Mouse (Mus musculus): Measurements from ENCODE around the gene Med17.
"Not testable (repeated sequence)": the region's sequence is repeated elsewhere in the genome, so short reads cannot be mapped to it uniquely, and the experiment has no call there.

The Med17 gene

DNA sequence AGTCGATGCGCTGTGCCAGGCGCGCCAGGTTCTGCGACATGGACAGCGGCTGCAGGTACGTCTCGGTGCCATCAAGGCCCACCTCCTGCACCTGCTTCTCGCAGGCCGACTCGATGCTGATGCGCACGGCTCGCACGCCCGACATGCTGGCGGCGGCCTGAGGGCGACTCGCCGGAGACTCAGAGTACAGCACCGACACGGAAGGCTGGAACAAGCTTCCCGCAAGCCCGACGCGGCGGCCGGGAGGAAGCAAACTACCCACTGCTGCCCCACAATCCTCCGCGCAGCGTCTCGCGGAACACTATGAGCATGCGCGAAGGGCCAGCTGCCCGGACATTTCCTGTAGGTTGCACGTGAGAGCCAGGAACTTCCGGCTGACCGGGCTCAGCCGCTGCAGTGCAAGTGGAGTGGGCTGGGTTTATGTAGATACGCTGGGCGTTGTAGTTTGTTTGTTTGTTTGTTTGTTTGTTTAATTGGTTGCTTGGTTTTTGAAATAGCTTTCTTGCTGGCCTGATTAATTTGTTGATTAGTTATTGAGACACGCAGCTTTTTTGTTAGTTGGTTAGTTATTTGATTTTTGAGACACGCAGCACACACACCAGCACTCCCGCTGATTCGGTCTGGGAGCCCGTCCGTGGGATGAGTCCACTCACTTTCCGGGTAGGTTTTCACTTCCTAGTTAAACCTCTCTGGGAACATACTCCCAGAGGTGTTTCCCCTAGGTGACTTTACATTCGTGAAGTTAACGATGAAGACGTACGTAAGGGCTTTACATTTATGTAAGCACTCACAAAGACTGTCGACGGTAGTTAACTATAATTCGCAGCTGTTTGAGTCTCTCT is at the start of gene Med17:
TSS of gene Med17 (minus strand) at position 283 of the 842 bp plus-strand sequence.
- peak; percentile 94 for DNase-seq (ENCODE audit: low spot score)

DNA sequence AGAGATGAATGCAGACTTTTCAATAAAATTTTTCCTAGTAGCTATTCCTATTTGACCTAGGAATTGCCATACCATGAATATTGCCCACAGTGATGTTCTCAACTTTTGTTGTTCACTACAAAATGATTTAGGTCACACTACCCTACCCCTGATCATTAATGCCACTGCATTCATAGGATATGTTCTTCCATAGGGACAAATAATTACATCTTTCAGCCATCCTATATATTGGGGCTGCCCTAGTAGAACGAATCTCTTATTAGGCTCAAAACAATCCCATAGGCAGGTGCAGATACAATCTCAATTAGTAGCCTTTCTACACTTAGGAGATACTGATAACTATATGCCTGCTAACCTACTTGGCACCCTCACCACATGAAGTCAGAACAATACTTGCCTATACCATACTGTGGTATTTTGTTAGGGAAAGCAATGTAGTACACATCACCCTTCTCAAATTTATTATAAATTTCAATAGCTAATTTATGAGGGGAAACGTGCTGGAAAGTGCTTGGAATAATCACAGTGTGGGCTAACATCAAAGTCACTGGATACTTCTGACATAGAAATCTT is 38.5 kb upstream of the Med17 start:
- no peak for DNase-seq (ENCODE audit: low spot score)

GRCm38 (mm10) chr9:15317223-15318169 is 37.8 kb upstream of the Med17 start:
- DNase-seq (ENCODE audit: low spot score), result no peak

DNA sequence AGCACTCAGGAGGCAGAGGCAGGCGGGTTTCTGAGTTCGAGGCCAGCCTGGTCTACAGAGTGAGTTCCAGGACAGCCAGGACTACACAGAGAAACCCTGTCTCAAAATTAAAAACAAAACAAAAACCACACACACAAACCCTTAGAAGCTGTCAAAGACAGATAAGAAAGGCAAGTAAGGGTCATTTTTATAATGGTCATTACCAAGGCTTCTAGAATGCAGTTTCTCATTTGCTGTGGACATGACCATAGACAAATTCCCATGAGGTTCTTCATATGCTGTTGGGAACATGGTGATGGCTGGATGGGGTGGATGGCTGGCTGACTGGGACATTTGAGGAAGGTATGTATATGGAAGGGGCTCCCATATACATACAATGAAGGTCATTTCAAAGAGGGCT is 36.6 kb upstream of the Med17 start:
- not testable (repeated sequence) for DNase-seq (ENCODE audit: low spot score)

DNA sequence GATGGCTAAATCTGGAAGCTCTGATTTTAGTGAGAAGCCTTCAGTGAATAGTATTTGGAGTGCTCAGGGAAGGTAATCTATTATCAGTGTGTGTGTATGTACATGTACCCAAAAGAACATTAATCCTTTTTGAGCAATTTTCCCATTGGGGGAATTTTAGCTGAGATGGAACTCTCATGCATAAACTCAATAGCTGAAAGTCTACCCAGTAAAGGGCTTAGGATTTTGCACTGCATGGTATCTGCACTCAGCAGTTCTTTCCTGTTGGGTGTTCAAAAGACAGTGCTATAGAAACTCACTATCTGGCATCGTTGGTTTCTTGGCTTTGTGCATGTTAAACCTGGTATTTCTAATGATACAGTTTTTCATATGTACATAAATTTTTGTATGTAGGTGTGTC is 34.9 kb upstream of the Med17 start:
- no peak for DNase-seq (ENCODE audit: low spot score)

- DNase-seq (ENCODE audit: low spot score), result no peak
Measured at GRCm38 (mm10) chr9:15313633-15314032, 33.9 kb upstream of the Med17 start.

GRCm38 (mm10) chr9:15312054-15312735 is 32.5 kb upstream of the Med17 start:
- DNase-seq (ENCODE audit: low spot score), result no peak

DNA sequence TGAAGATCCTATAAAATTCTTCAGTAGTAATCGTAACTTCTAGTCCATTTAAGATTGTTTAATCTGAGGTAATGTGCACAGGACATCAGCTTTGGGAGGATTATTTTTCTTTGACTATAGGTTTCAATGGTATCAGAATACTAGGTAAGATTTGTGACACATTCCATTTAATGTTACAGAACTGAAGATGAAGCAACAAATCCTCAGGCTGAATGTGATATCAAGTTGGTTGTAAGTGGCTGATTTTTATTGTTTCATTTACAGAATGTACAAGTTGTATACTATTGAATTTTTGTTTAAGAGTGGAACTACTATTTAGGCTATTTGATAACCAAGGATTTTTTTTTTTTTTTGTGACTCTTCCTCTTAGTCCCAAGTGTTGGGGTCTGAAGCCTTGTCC is 30.4 kb upstream of the Med17 start:
- no peak for DNase-seq (ENCODE audit: low spot score)

- no peak for DNase-seq (ENCODE audit: low spot score)
Measured at GRCm38 (mm10) chr9:15309425-15309824, 29.7 kb upstream of the Med17 start.

GRCm38 (mm10) chr9:15308254-15308653 is 28.5 kb upstream of the Med17 start:
- DNase-seq (ENCODE audit: low spot score), result no peak

- no peak for DNase-seq (ENCODE audit: low spot score)
Measured at GRCm38 (mm10) chr9:15307257-15307656, 27.5 kb upstream of the Med17 start.

GRCm38 (mm10) chr9:15306398-15307119 is 26.8 kb upstream of the Med17 start, which contains the start of gene 4931406C07Rik:
Gene 4931406C07Rik (minus strand): TSS chr9:15306448.
- no peak for DNase-seq (ENCODE audit: low spot score)

GRCm38 (mm10) chr9:15305503-15306397 is 26.0 kb upstream of the Med17 start, which contains the start of gene Taf1d:
Gene Taf1d (plus strand): TSS chr9:15306214.
- DNase-seq (ENCODE audit: low spot score), result peak; percentile 98

DNA sequence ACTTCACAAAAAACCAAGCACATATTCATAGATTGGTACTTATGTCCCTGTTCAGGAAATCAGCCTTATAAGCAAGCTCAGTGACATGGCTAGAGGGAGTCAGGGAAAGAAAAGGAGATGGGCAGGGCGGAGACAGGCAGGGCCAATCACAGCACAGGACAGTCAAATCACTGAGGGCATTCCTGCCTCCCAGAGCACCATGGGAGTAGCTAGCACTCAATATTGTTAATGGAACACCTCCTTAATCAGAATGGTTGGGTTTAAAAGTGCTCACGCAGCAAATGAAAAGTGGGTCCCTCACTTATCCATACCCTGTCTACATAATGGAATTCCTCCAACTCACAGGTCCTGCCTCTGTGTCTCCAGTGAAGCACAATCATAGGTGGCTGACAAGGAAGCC is 23.1 kb upstream of the Med17 start:
- DNase-seq (ENCODE audit: low spot score), result no peak

- not testable (repeated sequence) for DNase-seq (ENCODE audit: low spot score)
Measured at GRCm38 (mm10) chr9:15302006-15302405, 22.3 kb upstream of the Med17 start.

DNA sequence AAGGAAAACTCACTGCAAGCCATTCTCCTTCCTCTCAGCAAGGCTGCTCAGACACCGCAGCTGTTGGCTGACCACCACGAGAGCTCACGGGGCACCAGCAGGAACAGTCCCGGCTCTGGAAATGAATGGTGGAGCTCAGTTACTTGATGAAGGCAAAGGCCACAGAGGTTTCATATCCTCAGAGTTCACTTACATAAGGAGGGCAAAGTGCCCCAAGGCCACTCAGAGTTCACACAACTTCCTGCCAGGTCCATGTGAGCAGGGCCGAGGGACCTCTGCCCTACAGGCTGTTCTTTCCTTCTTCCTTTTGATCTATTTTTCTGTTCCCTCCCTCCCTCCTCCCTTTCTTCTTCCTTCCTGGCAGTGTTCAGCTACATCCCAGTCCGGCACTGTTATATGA is 21.7 kb upstream of the Med17 start:
- DNase-seq (ENCODE audit: low spot score), result peak; percentile 70

- DNase-seq (ENCODE audit: low spot score), result no peak
Measured at GRCm38 (mm10) chr9:15300056-15300455, 20.3 kb upstream of the Med17 start.

DNA sequence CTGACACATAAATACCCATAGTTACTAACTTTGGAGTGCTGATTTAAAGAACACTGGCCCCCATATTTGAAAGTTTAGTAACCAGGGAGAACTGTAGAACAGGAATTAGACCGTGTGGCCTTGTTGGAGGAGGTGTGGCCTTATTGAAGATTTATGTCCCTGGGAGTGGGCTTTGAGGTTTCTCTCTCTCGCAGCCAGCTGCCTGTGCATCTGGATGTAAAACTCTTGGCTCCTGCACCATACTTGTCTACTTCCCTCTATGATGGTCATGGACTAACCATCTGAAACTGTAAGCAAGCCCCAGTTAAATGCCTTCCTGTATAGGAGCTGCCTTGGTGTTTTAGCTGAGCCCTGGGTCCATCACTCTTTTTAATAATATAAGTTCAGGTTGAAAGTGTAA is 18.7 kb upstream of the Med17 start:
- no peak for DNase-seq (ENCODE audit: low spot score)

GRCm38 (mm10) chr9:15297112-15297511 is 17.4 kb upstream of the Med17 start:
- no peak for DNase-seq (ENCODE audit: low spot score)

GRCm38 (mm10) chr9:15289251-15289650 is 9.5 kb upstream of the Med17 start:
- no peak for DNase-seq (ENCODE audit: low spot score)
